Mouse (Mus musculus) C2C12 (cell line): Measurements from ENCODE around the gene Wipf2. TPM values are rescaled to one million over a fixed set of nuclear protein-coding genes. Genes with fewer than 3 reads are reported as not detected.

Experiments used
- H3K27me3 ChIP-seq: one replicate; pipeline ENCODE4 v1.6.1; 2011; ENCODE audit not compliant: control insufficient read depth, insufficient read depth, insufficient read length
- H3K36me3 ChIP-seq: one replicate; pipeline ENCODE4 v1.6.1; 2011; ENCODE audit not compliant: control insufficient read depth, insufficient read depth
- H3K4me3 ChIP-seq: one replicate; pipeline ENCODE4 v1.5.1; 2011; ENCODE audit warnings: mild to moderate bottlenecking, control low read depth; ENCODE audit not compliant: poor library complexity, insufficient read depth, severe bottlenecking
- H3K79me2 ChIP-seq: one replicate; pipeline ENCODE4 v1.6.1; 2011; ENCODE audit not compliant: control insufficient read depth, insufficient read depth
- H3K79me3 ChIP-seq: one replicate; pipeline ENCODE4 v1.6.1; 2011; ENCODE audit warnings: low read depth, control low read depth
- H3ac ChIP-seq: one replicate; pipeline ENCODE3; 2011; ENCODE audit warnings: low read depth; ENCODE audit not compliant: control insufficient read depth, insufficient read length
- CEBPB ChIP-seq: IDR thresholded peaks from one replicate; pipeline ENCODE4 v1.6.1; 2011; ENCODE audit warnings: low read depth, mild to moderate bottlenecking, control low read depth, moderate library complexity
- CTCF ChIP-seq: IDR thresholded peaks from one replicate; pipeline ENCODE4 v1.5.1; 2011; ENCODE audit not compliant: control insufficient read depth, insufficient read depth, insufficient read length
- FOSL1 ChIP-seq: IDR thresholded peaks from one replicate; pipeline ENCODE4 v1.8.0; 2011; ENCODE audit warnings: mild to moderate bottlenecking, low read length; ENCODE audit not compliant: poor library complexity, insufficient read depth, severe bottlenecking
- MAX ChIP-seq: IDR thresholded peaks from one replicate; pipeline ENCODE4 v1.6.1; 2011; ENCODE audit warnings: mild to moderate bottlenecking, control low read depth
- MYOD1 ChIP-seq: IDR thresholded peaks from one replicate; pipeline ENCODE4 v1.6.1; 2011; ENCODE audit warnings: low read depth; ENCODE audit not compliant: control insufficient read depth, insufficient read length
- MYOG ChIP-seq: IDR thresholded peaks from one replicate; pipeline ENCODE4 v1.6.1; 2011; ENCODE audit not compliant: control insufficient read depth, insufficient read length; ENCODE audit errors: extremely low read depth
- USF1 ChIP-seq: IDR thresholded peaks from one replicate; pipeline ENCODE4 v1.6.1; 2011; ENCODE audit warnings: low read depth, mild to moderate bottlenecking, control low read depth, moderate library complexity
- polyA plus RNA-seq: library from polyadenylated mRNA; unstranded; fragments of >200 nt; fragmentation: generic; extraction: Trizol; gene quantifications from one replicate; pipeline ENCODE4 v1.2.1, GENCODE M21; 2012; ENCODE audit warnings: missing spikeins

Gene Wipf2
- polyA plus RNA-seq, 1 experiment: 4.5 TPM

DNA sequence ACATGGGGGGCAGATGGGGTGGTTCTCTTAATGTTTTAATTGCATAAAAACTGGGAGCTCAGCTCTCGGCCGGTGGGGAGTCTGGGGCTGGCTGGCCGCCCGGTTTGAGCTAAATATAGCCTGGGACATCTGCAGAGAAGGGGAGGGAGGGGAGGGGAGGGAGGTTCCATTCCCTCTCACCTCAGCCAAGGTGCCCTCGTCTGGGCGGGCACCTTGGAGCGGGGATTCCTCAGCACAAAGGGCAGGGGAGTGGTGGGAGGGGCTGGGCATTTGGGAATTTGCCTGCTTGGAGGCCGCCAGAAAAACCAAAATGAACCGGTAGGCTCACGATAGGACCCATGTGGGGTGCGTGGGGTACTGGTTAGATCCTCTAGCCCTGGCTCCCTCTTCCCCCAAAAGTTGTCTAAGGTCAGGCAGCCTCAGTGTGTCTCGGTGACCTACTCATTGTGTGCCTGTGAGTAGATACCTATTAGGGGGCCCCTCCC is 77.9 kb downstream of the Wipf2 start:
- H3K27me3 ChIP-seq: no peaks in the 10 kb centered on the region
- TF ChIP-seq MAX (no peak), CTCF (no peak), MYOD1 (no peak), MYOG (no peak), USF1 (no peak), CEBPB (no peak), FOSL1 (no peak)
- peaks cover 87% of the 10 kb centered on the region for H3K79me2 ChIP-seq
- H3K79me3 ChIP-seq: peaks cover 70% of the 10 kb centered on the region
- no peaks in the 10 kb centered on the region for H3K36me3 ChIP-seq
- H3ac ChIP-seq: peak overlapping the region; percentile 72
- H3K4me3 ChIP-seq: peak overlapping the region; percentile 32

DNA sequence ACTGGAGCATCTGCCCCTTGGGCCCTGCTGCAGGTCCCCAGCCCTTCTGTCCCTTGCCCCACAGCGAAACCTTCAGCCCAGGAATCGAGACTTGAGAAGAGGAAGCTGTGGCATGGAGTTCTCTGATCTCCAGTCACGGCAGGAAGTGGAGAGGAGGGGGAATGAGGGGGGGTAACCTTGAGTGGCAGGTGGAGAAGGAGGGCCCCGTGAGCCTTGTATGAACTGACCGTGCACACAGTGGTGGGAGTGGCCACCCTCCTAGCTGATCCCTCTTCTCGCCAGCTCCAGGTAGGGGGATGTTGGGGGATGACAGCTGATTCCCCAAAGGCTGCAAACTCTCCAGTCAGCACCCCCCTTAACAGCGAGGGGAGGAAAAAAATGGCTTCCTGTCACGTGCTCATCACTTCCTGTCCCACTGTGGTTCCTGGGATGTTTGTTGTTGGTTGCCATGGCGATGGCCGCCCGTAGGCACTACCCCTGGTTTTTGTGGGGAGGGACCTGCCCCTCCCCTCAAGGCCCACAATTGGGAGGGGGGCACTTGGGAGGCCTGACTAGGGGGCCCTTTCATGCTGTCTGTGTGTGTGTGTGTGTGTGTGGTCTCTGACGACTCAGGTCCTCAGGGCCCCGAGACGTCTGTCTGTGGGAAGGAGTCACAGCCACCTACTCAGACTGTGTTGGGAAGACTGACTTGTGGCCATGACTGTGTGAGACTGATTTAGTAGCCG is 78.5 kb downstream of the Wipf2 start:
- Histone ChIP-seq H3K4me3 (peak overlapping the region; percentile 32), H3ac (peak overlapping the region; percentile 72), H3K79me2 (peaks cover 93% of the 10 kb centered on the region), H3K27me3 (no peaks in the 10 kb centered on the region), H3K36me3 (no peaks in the 10 kb centered on the region), H3K79me3 (peaks cover 75% of the 10 kb centered on the region)
- TF ChIP-seq CEBPB (no peak), FOSL1 (no peak), USF1 (peak; percentile 99), MYOD1 (no peak), MYOG (no peak), MAX (peak; percentile 58)

DNA sequence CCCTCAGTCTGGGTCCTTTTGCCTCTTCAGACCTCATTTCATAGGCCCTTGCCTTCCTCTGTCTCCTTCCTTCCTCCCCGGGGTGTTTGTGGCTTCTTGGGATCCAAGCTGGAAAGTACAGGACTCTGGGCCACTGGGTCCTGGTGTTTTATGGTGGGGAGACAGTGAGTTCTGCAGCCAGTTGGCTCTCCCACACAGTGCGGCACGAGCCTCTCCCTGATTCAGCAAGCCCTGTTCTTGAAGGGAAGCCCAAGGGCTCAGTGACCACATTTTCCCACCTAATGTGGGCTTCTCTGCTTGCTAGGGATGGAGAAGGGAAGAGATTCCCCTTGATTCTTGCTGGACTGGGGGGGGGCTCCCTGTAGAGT is 79.1 kb downstream of the Wipf2 start:
- Histone ChIP-seq H3K27me3 (no peaks in the 10 kb centered on the region), H3K79me3 (peaks cover 80% of the 10 kb centered on the region), H3K36me3 (peaks cover 4% of the 10 kb centered on the region), H3K79me2 (peaks cover 98% of the 10 kb centered on the region), H3K4me3 (peak overlapping the region; percentile 32), H3ac (peak overlapping the region; percentile 34)
- TF ChIP-seq MAX (no peak), CEBPB (no peak), CTCF (no peak), MYOG (no peak), FOSL1 (no peak), USF1 (no peak), MYOD1 (no peak)

DNA sequence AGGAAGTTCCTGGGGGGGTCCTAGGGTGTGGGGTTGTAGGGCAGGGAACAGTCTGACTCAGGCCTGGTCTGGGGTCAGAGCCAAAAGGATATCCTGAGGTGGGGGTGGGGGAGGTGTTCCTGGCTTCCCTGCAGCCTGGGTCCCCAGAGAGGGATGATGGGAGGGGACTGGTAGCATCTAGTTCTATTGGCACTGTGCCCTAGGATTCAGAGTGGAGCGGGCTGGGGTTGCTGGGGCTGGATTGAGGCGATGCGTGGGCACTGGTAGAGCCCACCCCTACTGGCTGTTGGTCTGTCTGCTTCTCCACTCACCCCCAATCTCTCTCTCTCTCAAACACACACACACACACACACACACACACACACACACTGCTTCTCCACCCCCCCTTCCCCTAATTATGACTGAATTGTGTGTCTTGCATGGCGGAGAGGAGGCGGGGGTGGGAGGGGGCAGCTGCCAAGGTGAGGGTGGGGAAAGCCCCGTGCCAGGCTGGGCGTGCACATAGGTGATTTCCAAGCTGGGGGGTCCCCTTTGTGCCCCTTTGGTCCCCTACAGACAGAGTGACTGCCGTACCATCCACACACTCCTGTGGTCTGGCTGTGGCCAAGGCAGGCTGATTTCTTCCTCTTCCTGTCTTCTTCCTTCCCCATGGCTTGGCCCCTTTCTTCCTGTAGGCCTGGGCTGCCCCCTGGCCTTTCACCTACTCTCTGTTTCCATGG is 79.6 kb downstream of the Wipf2 start:
- peak overlapping the region; percentile 14 for H3K4me3 ChIP-seq
- no peaks in the 10 kb centered on the region for H3K27me3 ChIP-seq
- H3K36me3 ChIP-seq: peaks cover 10% of the 10 kb centered on the region
- peak overlapping the region; percentile 21 for H3ac ChIP-seq
- H3K79me2 ChIP-seq: peaks cover 98% of the 10 kb centered on the region
- no peak for TF ChIP-seq MYOG
- TF ChIP-seq CTCF: no peak
- TF ChIP-seq MAX: no peak
- no peak for TF ChIP-seq MYOD1
- no peak for TF ChIP-seq CEBPB
- no peak for TF ChIP-seq USF1
- TF ChIP-seq FOSL1: no peak
- H3K79me3 ChIP-seq: peaks cover 82% of the 10 kb centered on the region

DNA sequence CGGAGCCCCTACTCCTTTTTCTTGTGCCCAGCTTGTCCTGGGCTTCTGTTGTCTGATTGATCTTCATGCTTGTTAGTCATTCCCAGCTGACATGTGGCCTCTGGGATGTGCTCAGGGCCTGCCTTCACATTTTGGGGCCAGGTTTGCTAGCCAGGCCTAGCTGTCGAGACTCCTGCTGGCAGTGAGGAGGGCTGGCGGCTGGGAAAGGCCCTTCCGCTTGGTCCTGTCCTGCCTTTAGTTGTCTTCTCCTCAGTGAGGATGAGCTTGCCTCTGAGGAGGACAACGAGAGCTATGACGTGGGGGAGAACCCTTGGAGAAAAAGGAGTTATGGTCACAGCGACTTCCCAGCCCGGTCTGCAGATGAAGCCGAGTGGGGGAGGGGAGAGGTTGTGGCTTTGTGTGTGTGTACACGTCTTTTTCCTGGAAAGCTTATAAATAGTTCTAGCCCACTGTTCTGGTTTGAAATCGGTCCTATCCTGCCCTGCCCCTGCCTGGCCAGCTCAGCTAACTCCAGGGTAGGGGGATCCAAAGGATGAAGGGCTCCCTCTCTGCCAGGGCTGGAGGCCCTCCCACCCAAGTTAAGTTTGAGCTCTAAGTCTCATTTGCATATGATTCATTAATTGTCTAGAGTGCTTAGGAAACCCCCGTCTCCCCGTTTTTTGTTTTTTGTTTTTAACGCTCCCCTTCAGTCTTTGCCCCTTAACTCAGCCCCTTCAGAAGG is 80.5 kb downstream of the Wipf2 start:
- H3K79me3 ChIP-seq: peaks cover 81% of the 10 kb centered on the region

More for the DNA sequence above, 80.5 kb downstream of the Wipf2 start:
- Histone ChIP-seq H3K36me3 (peaks cover 10% of the 10 kb centered on the region), H3K79me2 (peaks cover 98% of the 10 kb centered on the region), H3K4me3 (peak overlapping the region; percentile 14), H3K27me3 (no peaks in the 10 kb centered on the region), H3ac (peak overlapping the region; percentile 49)
- no peak for TF ChIP-seq MYOG
- TF ChIP-seq CTCF: no peak
- TF ChIP-seq CEBPB: no peak
